In genomic region chr9:99563714-99564113, GRCm38 (mm10) we compare ENCODE assay signal across 9 mouse cellular contexts. TPM values are rescaled to one million over a fixed set of nuclear protein-coding genes. Genes with fewer than 3 reads are reported as not detected.
A peak's percentile ranks its signal among the peaks of the same experiment; 100 is the strongest.
DNase-seq lines count a peak whose midpoint lies in the region; ATAC-seq lines count a peak whose summit lies in the region.
"Had no signal": no experiment of that assay in that cellular context is flagged by ENCODE, and none has a peak within 500 bp of the region (broad histone marks: within the 10 kb centered on the region; RNA-seq: fewer than 3 reads in every experiment).

No protein-coding gene starts in this region.

- 12% methylated on average over 11 of the region's 11 CpGs for WGBS in liver, embryonic 12.5 days (ENCODE audit: insufficient replicate concordance)
- WGBS in liver, embryonic 16.5 days (ENCODE audit: insufficient replicate concordance) = 8% methylated on average over 11 of the region's 11 CpGs

- H3K27me3 ChIP-seq in liver, embryonic 12.5 days (replicated peaks) = no peaks in the 10 kb centered on the region
- no peaks in the 10 kb centered on the region for H3K27me3 ChIP-seq in liver, embryonic 16.5 days (ENCODE audit: control insufficient read depth, insufficient read depth, low read depth, low read length)
- H3K27me3 ChIP-seq: neural tube, embryonic 12.5 days had no signal

- no peak for ATAC-seq in liver, embryonic 12.5 days
- peak; percentile 23; the same call in 1 of the 2 replicates for ATAC-seq in liver, embryonic 16.5 days (ENCODE audit: low read depth)

- H3K4me1 ChIP-seq in liver, embryonic 12.5 days = peaks cover 51% of the 10 kb centered on the region
- H3K4me1 ChIP-seq in liver, embryonic 16.5 days (ENCODE audit: control insufficient read depth, low read depth, low read length) = peaks cover 5% of the 10 kb centered on the region

- peak; percentile 77 for DNase-seq in liver
- DNase-seq in adrenal gland, adult 2 months = peak; percentile 82
- DNase-seq in gastrocnemius, postnatal 25 days = peak; percentile 30
- peak; percentile 64 for DNase-seq in ovary, postnatal 36 days (ENCODE audit: low spot score)
- DNase-seq in cerebellum, adult 11 months = no peak
- no peak for DNase-seq in right cerebral cortex, postnatal 25 days

- no peak overlapping the region for H3K4me3 ChIP-seq in liver, embryonic 12.5 days
- no peak overlapping the region for H3K4me3 ChIP-seq in liver, embryonic 16.5 days (ENCODE audit: low read depth, low read length)
- H3K4me3 ChIP-seq: neural tube, embryonic 12.5 days had no signal

- H3K27ac ChIP-seq in liver, embryonic 12.5 days = no peak overlapping the region
- H3K27ac ChIP-seq in liver, embryonic 16.5 days (ENCODE audit: low read length) = no peak overlapping the region
- H3K27ac ChIP-seq: neural tube, embryonic 12.5 days had no signal

- H3K4me2 ChIP-seq in liver, embryonic 12.5 days = no peak overlapping the region
- H3K4me2 ChIP-seq in liver, embryonic 16.5 days (ENCODE audit: low read depth, low read length) = no peak overlapping the region
- H3K4me2 ChIP-seq: neural tube, embryonic 12.5 days had no signal

- H3K9me3 ChIP-seq in liver, embryonic 12.5 days (replicated peaks) = no peaks in the 10 kb centered on the region
- no peaks in the 10 kb centered on the region for H3K9me3 ChIP-seq in liver, embryonic 16.5 days (replicated peaks; ENCODE audit: control insufficient read depth, low read length)
- H3K9me3 ChIP-seq: neural tube, embryonic 12.5 days had no signal

- H3K9ac ChIP-seq in liver, embryonic 12.5 days = no peak overlapping the region
- H3K9ac ChIP-seq in liver, embryonic 16.5 days (ENCODE audit: low read depth, low read length) = no peak overlapping the region
- H3K9ac ChIP-seq: neural tube, embryonic 12.5 days had no signal

- H3K36me3 ChIP-seq in liver, embryonic 12.5 days = no peaks in the 10 kb centered on the region
- H3K36me3 ChIP-seq in liver, embryonic 16.5 days (ENCODE audit: control insufficient read depth, insufficient read depth) = no peaks in the 10 kb centered on the region
- H3K36me3 ChIP-seq: neural tube, embryonic 12.5 days had no signal

RNA-seq across cellular contexts. Expression of gene Armc8, which starts 5.0 kb away (rescaled TPM):
- 14.5 and 15.1 TPM in 2 replicates for polyA plus RNA-seq in liver, embryonic 12.5 days (2016; fragmentation: Nextera tagmentation; extraction: Ambion mirVana)
- total RNA-seq in adrenal gland, adult 2 months (2021) = 10 to 100 TPM; 25.3 to 33.5 TPM
- 7.9 and 8.8 TPM in 2 replicates for polyA plus RNA-seq in adrenal gland, adult 2 months (2012; rRNA removed)
- total RNA-seq in gastrocnemius, postnatal 25 days (2021) = 10 to 100 TPM; 24.3 to 26.8 TPM
- polyA plus RNA-seq in liver, embryonic 16.5 days (2015; fragmentation: Nextera tagmentation; extraction: Ambion mirVana) = 8.3 and 8.9 TPM in 2 replicates

RNA-seq across cellular contexts. Expression of gene Dbr1, which starts 11.9 kb away (rescaled TPM):
- polyA plus RNA-seq in liver, embryonic 12.5 days (2016; fragmentation: Nextera tagmentation; extraction: Ambion mirVana) = 26.8 and 31.4 TPM in 2 replicates
- total RNA-seq in adrenal gland, adult 2 months (2021) = 10 to 100 TPM; 12.9 to 13.9 TPM
- polyA plus RNA-seq in adrenal gland, adult 2 months (2012; rRNA removed) = 9.9 and 11.9 TPM in 2 replicates
- 1 to 10 TPM; 4.1 to 4.3 TPM for total RNA-seq in gastrocnemius, postnatal 25 days (2021)
- polyA plus RNA-seq in liver, embryonic 16.5 days (2015; fragmentation: Nextera tagmentation; extraction: Ambion mirVana) = 13.9 and 15.8 TPM in 2 replicates

RNA-seq across cellular contexts. Expression of gene A4gnt, which starts 48.6 kb away (rescaled TPM):
- polyA plus RNA-seq in liver, embryonic 12.5 days (2016; fragmentation: Nextera tagmentation; extraction: Ambion mirVana) = not detected in 2 replicates
- total RNA-seq in adrenal gland, adult 2 months (2021) = not detected
- polyA plus RNA-seq in adrenal gland, adult 2 months (2012; rRNA removed) = not detected in 2 replicates
- total RNA-seq in gastrocnemius, postnatal 25 days (2021) = not detected
- not detected in 2 replicates for polyA plus RNA-seq in liver, embryonic 16.5 days (2015; fragmentation: Nextera tagmentation; extraction: Ambion mirVana)
- polyA plus RNA-seq: neural tube, embryonic 12.5 days had no signal

Comparison
In these comparisons a context has a peak if more than half of its experiments do, and no peak if none do; other contexts are left out.
1. DNase-seq: peak in liver (single experiment), adrenal gland, adult 2 months (single experiment), gastrocnemius, postnatal 25 days (single experiment) and ovary, postnatal 36 days (single experiment); none in cerebellum, adult 11 months (single experiment) and right cerebral cortex, postnatal 25 days (single experiment).